Mouse (Mus musculus): ENCODE results near the gene Baz2a. TPM values are rescaled to one million over a fixed set of nuclear protein-coding genes. Genes with fewer than 3 reads are reported as not detected.
"Not testable (repeated sequence)": the region's sequence is repeated elsewhere in the genome, so short reads cannot be mapped to it uniquely, and the experiment has no call there.

Gene Baz2a
- polyA plus RNA-seq, 1 experiment: 16.0 TPM

- no peak overlapping the region for H3K27ac ChIP-seq (replicated peaks; ENCODE audit: low read depth, low read length)
- no peaks in the 10 kb centered on the region for H3K4me1 ChIP-seq (ENCODE audit: control insufficient read depth, insufficient read depth, insufficient read length, low read length)
Observed at GRCm38 (mm10) chr10:128127497-128127896, 36.1 kb downstream of the Baz2a start.

GRCm38 (mm10) chr10:128128143-128128542 lies 36.8 kb downstream of the Baz2a start:
- no peak overlapping the region for H3K27ac ChIP-seq (replicated peaks; ENCODE audit: low read depth, low read length)
- no peak overlapping the region for H3K4me3 ChIP-seq (ENCODE audit: insufficient read depth, low read depth, low read length)
- H3K4me1 ChIP-seq (ENCODE audit: control insufficient read depth, insufficient read depth, insufficient read length, low read length): no peaks in the 10 kb centered on the region

More at GRCm38 (mm10) chr10:128127497-128127896, 36.1 kb downstream of the Baz2a start:
- no peak overlapping the region for H3K4me3 ChIP-seq (ENCODE audit: insufficient read depth, low read depth, low read length)

- H3K27ac ChIP-seq (replicated peaks; ENCODE audit: low read depth, low read length): no peak overlapping the region
- H3K4me1 ChIP-seq (ENCODE audit: control insufficient read depth, insufficient read depth, insufficient read length, low read length): no peaks in the 10 kb centered on the region
- H3K4me3 ChIP-seq (ENCODE audit: insufficient read depth, low read depth, low read length): no peak overlapping the region
Observed at GRCm38 (mm10) chr10:128131297-128131696, 39.9 kb downstream of the Baz2a start.

GRCm38 (mm10) chr10:128131812-128132211 lies 40.4 kb downstream of the Baz2a start:
- Histone ChIP-seq H3K27ac (replicated peaks; ENCODE audit: low read depth, low read length) (no peak overlapping the region), H3K4me3 (ENCODE audit: insufficient read depth, low read depth, low read length) (no peak overlapping the region), H3K4me1 (ENCODE audit: control insufficient read depth, insufficient read depth, insufficient read length, low read length) (no peaks in the 10 kb centered on the region)

- Histone ChIP-seq H3K4me1 (ENCODE audit: control insufficient read depth, insufficient read depth, insufficient read length, low read length) (no peaks in the 10 kb centered on the region), H3K27ac (replicated peaks; ENCODE audit: low read depth, low read length) (no peak overlapping the region), H3K4me3 (ENCODE audit: insufficient read depth, low read depth, low read length) (no peak overlapping the region)
Observed at GRCm38 (mm10) chr10:128133650-128134332, 42.4 kb downstream of the Baz2a start.

- no peaks in the 10 kb centered on the region for H3K4me1 ChIP-seq (ENCODE audit: control insufficient read depth, insufficient read depth, insufficient read length, low read length)
- H3K4me3 ChIP-seq (ENCODE audit: insufficient read depth, low read depth, low read length): no peak overlapping the region
Observed at GRCm38 (mm10) chr10:128135374-128135773, 44.0 kb downstream of the Baz2a start.

GRCm38 (mm10) chr10:128140236-128140952 lies 49.0 kb downstream of the Baz2a start:
- Histone ChIP-seq H3K4me3 (ENCODE audit: insufficient read depth, low read depth, low read length) (no peak overlapping the region), H3K27ac (replicated peaks; ENCODE audit: low read depth, low read length) (no peak overlapping the region), H3K4me1 (ENCODE audit: control insufficient read depth, insufficient read depth, insufficient read length, low read length) (no peaks in the 10 kb centered on the region; the same call in 1 of the 2 replicates)

More at GRCm38 (mm10) chr10:128135374-128135773, 44.0 kb downstream of the Baz2a start:
- H3K27ac ChIP-seq (replicated peaks; ENCODE audit: low read depth, low read length): no peak overlapping the region

GRCm38 (mm10) chr10:128142165-128142564 lies 50.8 kb downstream of the Baz2a start:
- H3K4me1 ChIP-seq (ENCODE audit: control insufficient read depth, insufficient read depth, insufficient read length, low read length): no peaks in the 10 kb centered on the region; the same call in 1 of the 2 replicates
- H3K4me3 ChIP-seq (ENCODE audit: insufficient read depth, low read depth, low read length): no peak overlapping the region
- H3K27ac ChIP-seq (replicated peaks; ENCODE audit: low read depth, low read length): no peak overlapping the region

GRCm38 (mm10) chr10:128143659-128144058 lies 52.3 kb downstream of the Baz2a start:
- Histone ChIP-seq H3K27ac (replicated peaks; ENCODE audit: low read depth, low read length) (no peak overlapping the region), H3K4me3 (ENCODE audit: insufficient read depth, low read depth, low read length) (no peak overlapping the region), H3K4me1 (ENCODE audit: control insufficient read depth, insufficient read depth, insufficient read length, low read length) (peaks cover under 1% of the 10 kb centered on the region)

GRCm38 (mm10) chr10:128144961-128145360 lies 53.6 kb downstream of the Baz2a start:
- H3K27ac ChIP-seq (replicated peaks; ENCODE audit: low read depth, low read length): no peak overlapping the region
- peaks cover 5% of the 10 kb centered on the region for H3K4me1 ChIP-seq (ENCODE audit: control insufficient read depth, insufficient read depth, insufficient read length, low read length)
- no peak overlapping the region for H3K4me3 ChIP-seq (ENCODE audit: insufficient read depth, low read depth, low read length)

- H3K27ac ChIP-seq (replicated peaks; ENCODE audit: low read depth, low read length): peak overlapping the region; percentile 65
- H3K4me3 ChIP-seq (ENCODE audit: insufficient read depth, low read depth, low read length): no peak overlapping the region
- peaks cover 10% of the 10 kb centered on the region for H3K4me1 ChIP-seq (ENCODE audit: control insufficient read depth, insufficient read depth, insufficient read length, low read length)
Observed at GRCm38 (mm10) chr10:128148789-128149365, 57.5 kb downstream of the Baz2a start.

- H3K4me3 ChIP-seq (ENCODE audit: insufficient read depth, low read depth, low read length): peak overlapping the region; percentile 3
- H3K4me1 ChIP-seq (ENCODE audit: control insufficient read depth, insufficient read depth, insufficient read length, low read length): peaks cover 12% of the 10 kb centered on the region
- H3K27ac ChIP-seq (replicated peaks; ENCODE audit: low read depth, low read length): peak overlapping the region; percentile 65
Observed at GRCm38 (mm10) chr10:128149592-128149991, 58.2 kb downstream of the Baz2a start.

- peaks cover 12% of the 10 kb centered on the region for H3K4me1 ChIP-seq (ENCODE audit: control insufficient read depth, insufficient read depth, insufficient read length, low read length)
- no peak overlapping the region for H3K4me3 ChIP-seq (ENCODE audit: insufficient read depth, low read depth, low read length)
- no peak overlapping the region for H3K27ac ChIP-seq (replicated peaks; ENCODE audit: low read depth, low read length)
Observed at GRCm38 (mm10) chr10:128150941-128151340, 59.6 kb downstream of the Baz2a start.

GRCm38 (mm10) chr10:128153978-128154377 lies 62.6 kb downstream of the Baz2a start:
- peak overlapping the region; percentile 24; the same call in 1 of the 2 replicates for H3K27ac ChIP-seq (replicated peaks; ENCODE audit: low read depth, low read length)
- H3K4me1 ChIP-seq (ENCODE audit: control insufficient read depth, insufficient read depth, insufficient read length, low read length): peaks cover 8% of the 10 kb centered on the region
- no peak overlapping the region for H3K4me3 ChIP-seq (ENCODE audit: insufficient read depth, low read depth, low read length)

- H3K27ac ChIP-seq (replicated peaks; ENCODE audit: low read depth, low read length); H3K4me3 ChIP-seq (ENCODE audit: insufficient read depth, low read depth, low read length): not testable (repeated sequence)
- peaks cover 11% of the 10 kb centered on the region for H3K4me1 ChIP-seq (ENCODE audit: control insufficient read depth, insufficient read depth, insufficient read length, low read length)
Observed at GRCm38 (mm10) chr10:128165726-128166125, 74.3 kb downstream of the Baz2a start.
